Mouse (Mus musculus) C2C12 (cell line): ENCODE results near the gene Rhbdl2. TPM values are rescaled to one million over a fixed set of nuclear protein-coding genes. Genes with fewer than 3 reads are reported as not detected.

Source experiments
- H3K27me3 ChIP-seq: one replicate; pipeline ENCODE4 v1.6.1; 2011; ENCODE audit not compliant: control insufficient read depth, insufficient read depth, insufficient read length
- H3K36me3 ChIP-seq: one replicate; pipeline ENCODE4 v1.6.1; 2011; ENCODE audit not compliant: control insufficient read depth, insufficient read depth
- H3K4me3 ChIP-seq: one replicate; pipeline ENCODE4 v1.5.1; 2011; ENCODE audit warnings: mild to moderate bottlenecking, control low read depth; ENCODE audit not compliant: poor library complexity, insufficient read depth, severe bottlenecking
- H3K79me2 ChIP-seq: one replicate; pipeline ENCODE4 v1.6.1; 2011; ENCODE audit not compliant: control insufficient read depth, insufficient read depth
- H3K79me3 ChIP-seq: one replicate; pipeline ENCODE4 v1.6.1; 2011; ENCODE audit warnings: low read depth, control low read depth
- H3ac ChIP-seq: one replicate; pipeline ENCODE3; 2011; ENCODE audit warnings: low read depth; ENCODE audit not compliant: control insufficient read depth, insufficient read length
- CEBPB ChIP-seq: IDR thresholded peaks from one replicate; pipeline ENCODE4 v1.6.1; 2011; ENCODE audit warnings: low read depth, mild to moderate bottlenecking, control low read depth, moderate library complexity
- CTCF ChIP-seq: IDR thresholded peaks from one replicate; pipeline ENCODE4 v1.5.1; 2011; ENCODE audit not compliant: control insufficient read depth, insufficient read depth, insufficient read length
- FOSL1 ChIP-seq: IDR thresholded peaks from one replicate; pipeline ENCODE4 v1.8.0; 2011; ENCODE audit warnings: mild to moderate bottlenecking, low read length; ENCODE audit not compliant: poor library complexity, insufficient read depth, severe bottlenecking
- MAX ChIP-seq: IDR thresholded peaks from one replicate; pipeline ENCODE4 v1.6.1; 2011; ENCODE audit warnings: mild to moderate bottlenecking, control low read depth
- MYOD1 ChIP-seq: IDR thresholded peaks from one replicate; pipeline ENCODE4 v1.6.1; 2011; ENCODE audit warnings: low read depth; ENCODE audit not compliant: control insufficient read depth, insufficient read length
- MYOG ChIP-seq: IDR thresholded peaks from one replicate; pipeline ENCODE4 v1.6.1; 2011; ENCODE audit not compliant: control insufficient read depth, insufficient read length; ENCODE audit errors: extremely low read depth
- USF1 ChIP-seq: IDR thresholded peaks from one replicate; pipeline ENCODE4 v1.6.1; 2011; ENCODE audit warnings: low read depth, mild to moderate bottlenecking, control low read depth, moderate library complexity
- polyA plus RNA-seq: library from polyadenylated mRNA; unstranded; fragments of >200 nt; fragmentation: generic; extraction: Trizol; gene quantifications from one replicate; pipeline ENCODE4 v1.2.1, GENCODE M21; 2012; ENCODE audit warnings: missing spikeins

The Rhbdl2 gene
- polyA plus RNA-seq, 1 experiment: 0.14 TPM

DNA sequence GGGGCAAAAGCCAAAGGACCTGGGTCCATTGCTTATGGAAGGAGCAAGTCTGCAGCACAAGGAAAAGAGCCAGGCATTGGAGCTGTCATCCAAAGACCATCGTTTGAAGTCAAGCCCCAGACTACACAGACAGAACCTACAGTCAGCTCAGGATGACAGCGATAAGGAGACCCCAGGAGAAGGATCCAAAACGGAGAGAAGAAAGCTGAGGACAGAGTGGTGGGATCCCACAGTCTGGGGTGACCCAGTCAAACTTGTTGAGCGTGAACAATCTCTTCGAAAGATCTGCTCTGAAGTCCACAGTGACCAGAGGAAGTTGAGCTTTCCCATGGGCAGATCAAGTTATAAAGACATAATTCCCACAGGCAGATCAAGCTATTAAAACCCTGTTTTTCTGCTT lies 72.9 kb downstream of the Rhbdl2 start:
- Histone ChIP-seq H3K4me3 (no peak overlapping the region), H3ac (no peak overlapping the region), H3K79me3 (no peaks in the 10 kb centered on the region), H3K27me3 (peaks cover 16% of the 10 kb centered on the region), H3K36me3 (no peaks in the 10 kb centered on the region), H3K79me2 (no peaks in the 10 kb centered on the region)
- TF ChIP-seq USF1 (no peak), MYOG (no peak), MYOD1 (no peak), MAX (no peak), CEBPB (no peak), FOSL1 (no peak), CTCF (no peak)

Other genes starting within 250 kb of the Rhbdl2 start
- 60.4 TPM for gene Macf1, start 103.5 kb upstream of the Rhbdl2 start, polyA plus RNA-seq
- gene Ndufs5, start 69.7 kb upstream of the Rhbdl2 start, polyA plus RNA-seq: 322 TPM
- 21.8 TPM for gene Akirin1, start 37.5 kb upstream of the Rhbdl2 start, polyA plus RNA-seq
- gene 4933427I04Rik, start 71.8 kb downstream of the Rhbdl2 start, polyA plus RNA-seq: not detected
- 21.8 TPM for gene Mycbp, start 117.0 kb downstream of the Rhbdl2 start, polyA plus RNA-seq
- gene Rragc, start 129.6 kb downstream of the Rhbdl2 start, polyA plus RNA-seq: 43.5 TPM
- gene 4930535I16Rik, start 130.1 kb downstream of the Rhbdl2 start, polyA plus RNA-seq: 0.22 TPM